Mouse (Mus musculus) splenic B cell, adult 2 months (primary cell): ENCODE measurements around the gene Gphn.

Experiments used
- DNase-seq: peaks from one replicate; pipeline ENCODE4 v3.0.0-alpha.2; 2011; ENCODE audit warnings: low read depth, low spot score
- H3K27me3 ChIP-seq: 2 replicates; pipeline ENCODE4 v1.6.1; 2012; ENCODE audit warnings: mild to moderate bottlenecking, low read length, moderate library complexity, mixed read lengths; ENCODE audit not compliant: control insufficient read depth, poor library complexity, insufficient read depth, severe bottlenecking
- H3K36me3 ChIP-seq: 2 replicates; pipeline ENCODE4 v1.6.1; 2012; ENCODE audit warnings: mild to moderate bottlenecking, low read length, moderate library complexity, mixed read lengths; ENCODE audit not compliant: control insufficient read depth, poor library complexity, insufficient read depth, severe bottlenecking

Gphn gene

DNA sequence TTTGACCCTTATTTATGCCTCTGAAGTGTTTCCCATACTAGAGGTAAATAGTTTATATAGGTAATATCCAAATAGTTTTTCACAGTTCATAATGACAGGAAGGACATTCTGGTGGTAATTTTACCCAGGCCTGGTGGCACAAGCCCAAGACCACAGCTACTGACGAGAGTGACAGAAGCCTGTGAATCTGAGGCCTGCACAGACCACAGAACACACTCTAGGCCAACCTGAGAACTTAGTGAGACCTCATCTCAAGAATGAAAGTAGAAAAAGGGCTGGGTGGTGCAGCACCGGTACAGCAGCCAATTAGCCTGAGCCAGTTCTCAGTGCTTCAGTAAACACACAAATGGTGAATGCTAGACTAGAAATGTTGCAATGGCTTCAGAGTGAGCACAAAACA, 491.6 kb downstream of the Gphn start:
- Histone ChIP-seq H3K36me3 (no peaks in the 10 kb centered on the region), H3K27me3 (no peaks in the 10 kb centered on the region)
- DNase-seq: no peak

DNA sequence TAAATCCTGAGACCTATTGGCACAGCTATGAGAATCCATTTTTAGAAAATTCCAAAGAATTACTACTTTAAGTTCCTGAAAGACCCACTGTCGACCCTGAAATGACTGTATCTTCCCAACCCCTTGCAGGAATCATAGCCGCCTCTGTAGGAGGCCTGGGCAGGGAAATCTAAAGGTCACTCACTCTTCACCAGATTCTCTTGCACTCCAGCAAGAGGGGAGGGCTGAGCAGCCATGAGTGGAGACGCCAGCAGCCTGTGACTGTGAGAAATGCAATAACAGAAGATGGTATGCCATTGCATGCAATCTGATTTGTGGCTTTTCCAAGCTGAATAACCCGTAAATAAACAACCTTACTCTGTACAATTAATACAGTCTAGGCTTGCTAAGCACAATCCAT, 501.5 kb downstream of the Gphn start:
- no peaks in the 10 kb centered on the region for H3K27me3 ChIP-seq
- H3K36me3 ChIP-seq: no peaks in the 10 kb centered on the region
- no peak for DNase-seq
